Mouse (Mus musculus) G1E (cell line): ENCODE results near the gene Peak1. TPM values are rescaled to one million over a fixed set of nuclear protein-coding genes. Genes with fewer than 3 reads are reported as not detected.
"Not testable (repeated sequence)": the region's sequence is repeated elsewhere in the genome, so short reads cannot be mapped to it uniquely, and the experiment has no call there.

Experiments used
- ATAC-seq: 2 replicates; pipeline ENCODE4 v1.8.0; 2016; ENCODE audit warnings: mild to moderate bottlenecking; ENCODE audit not compliant: insufficient number of reproducible peaks, poor library complexity, low FRiP score, severe bottlenecking; ENCODE audit errors: extremely low read depth
- DNase-seq: peaks from one replicate; pipeline ENCODE4 v3.0.0; 2012; ENCODE audit warnings: low spot score
- H3K27me3 ChIP-seq: 2 replicates; pipeline ENCODE4 v1.6.1; 2012; ENCODE audit warnings: mild to moderate bottlenecking, low read length, inconsistent platforms; ENCODE audit not compliant: insufficient read depth
- H3K36me3 ChIP-seq: replicated peaks from 2 replicates; pipeline ENCODE3; 2012; ENCODE audit warnings: mild to moderate bottlenecking, inconsistent platforms
- H3K4me1 ChIP-seq: 2 replicates; pipeline ENCODE4 v1.6.1; 2012; ENCODE audit warnings: low read depth, low read length, inconsistent platforms, mixed read lengths; ENCODE audit not compliant: insufficient read depth
- H3K4me3 ChIP-seq: 2 replicates; pipeline ENCODE4 v1.5.1; 2012; ENCODE audit warnings: low read depth, mild to moderate bottlenecking, inconsistent platforms, low read length, moderate library complexity, mixed read lengths
- H3K9me3 ChIP-seq: replicated peaks from 2 replicates; pipeline ENCODE4 v1.6.1; 2012; ENCODE audit warnings: inconsistent platforms
- CTCF ChIP-seq: IDR thresholded peaks from 2 replicates; pipeline ENCODE4 v1.5.1; 2012; ENCODE audit warnings: low read depth, low read length, inconsistent platforms, mixed read lengths
- GATA1 ChIP-seq: IDR thresholded peaks from 2 replicates; pipeline ENCODE4 v1.6.1; 2012; ENCODE audit warnings: borderline replicate concordance, low read length, inconsistent platforms, mixed read lengths
- GATA2 ChIP-seq: IDR thresholded peaks from 2 replicates; pipeline ENCODE4 v1.6.1; 2012; ENCODE audit warnings: low read depth, low read length, inconsistent platforms, borderline replicate concordance
- POLR2AphosphoS5 ChIP-seq: IDR thresholded peaks from 2 replicates; pipeline ENCODE4 v1.6.1; 2012; ENCODE audit warnings: low read depth, low read length, inconsistent platforms; ENCODE audit not compliant: insufficient replicate concordance
- TAL1 ChIP-seq: conservative IDR thresholded peaks from 2 replicates; pipeline ENCODE4 v1.6.1; 2012; ENCODE audit warnings: low read depth, low read length, inconsistent platforms, mixed read lengths
- polyA plus RNA-seq: library from polyadenylated mRNA; stranded (reverse); fragments of >175 nt; gene quantifications from 2 replicates; pipeline ENCODE4 v1.2.3, GENCODE M21; 2012
- total RNA-seq, 2 experiments: library from RNA; stranded (forward) in 1 of 2; stranded (reverse) in 1 of 2; fragments of 200-1000 nt in 1 of 2; fragments of >200 nt in 1 of 2; fragmentation: Nextera tagmentation in 1 of 2; gene quantifications; 2 replicates each; pipeline ENCODE4 v1.2.3; 2014 to 2017

Gene Peak1
- total and polyA plus RNA-seq, 3 experiments: 3.1 to 22.5 (median 11.6) TPM

DNA sequence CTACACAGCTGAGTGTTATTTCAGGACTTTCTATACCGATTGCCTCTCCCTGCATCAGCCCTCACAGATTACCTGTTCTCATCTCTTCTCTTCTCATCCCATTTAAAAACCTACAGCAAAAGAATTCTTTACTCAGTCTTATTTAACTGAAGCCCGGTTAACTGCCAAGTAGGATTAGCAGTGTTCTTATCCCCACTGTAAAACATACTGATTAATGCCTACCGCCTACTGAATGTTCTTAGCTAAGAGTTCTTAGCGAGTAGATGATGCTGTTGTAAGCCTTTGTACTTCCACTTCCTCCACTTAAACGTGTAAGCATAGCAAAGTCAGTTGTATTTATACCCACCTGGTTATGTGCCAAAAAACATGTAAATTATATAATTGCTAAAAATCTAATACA lies 43.1 kb upstream of the Peak1 start:
- DNase-seq (no peak), ATAC-seq (no peak)
- H3K27me3 ChIP-seq: no peaks in the 10 kb centered on the region
- no peak for TF ChIP-seq GATA2
- no peak for TF ChIP-seq TAL1
- no peak for TF ChIP-seq GATA1
- no peaks in the 10 kb centered on the region for H3K4me1 ChIP-seq
- H3K36me3 ChIP-seq: peaks cover 42% of the 10 kb centered on the region
- H3K9me3 ChIP-seq: no peaks in the 10 kb centered on the region
- no peak overlapping the region for H3K4me3 ChIP-seq

DNA sequence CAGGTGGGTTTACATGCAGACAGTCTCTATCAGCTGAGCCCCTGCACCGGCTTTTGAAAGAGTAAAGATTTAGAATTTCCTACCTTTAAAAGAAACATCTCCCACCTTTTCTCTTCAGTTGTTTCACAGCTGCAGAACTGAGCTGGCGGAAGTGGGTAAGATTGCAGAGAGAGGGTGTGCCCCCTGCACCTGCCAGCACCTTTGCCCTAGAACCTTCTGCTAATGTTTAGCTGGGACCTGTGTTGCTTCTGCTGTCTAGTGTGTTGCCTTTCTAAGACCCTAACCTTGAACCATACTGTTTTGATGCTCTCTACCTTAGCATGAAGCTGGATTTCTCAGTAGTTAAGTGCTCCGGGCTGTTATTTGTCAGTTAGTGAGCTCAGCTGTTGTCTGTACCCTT lies 38.6 kb upstream of the Peak1 start:
- ATAC-seq: no peak

GRCm38 (mm10) chr9:56453038-56453815 lies 35.4 kb upstream of the Peak1 start:
- no peaks in the 10 kb centered on the region for H3K27me3 ChIP-seq
- no peak for TF ChIP-seq CTCF
- no peak for TF ChIP-seq POLR2AphosphoS5
- TF ChIP-seq GATA2: no peak
- no peak for TF ChIP-seq TAL1
- TF ChIP-seq GATA1: no peak
- no peaks in the 10 kb centered on the region for H3K9me3 ChIP-seq
- H3K4me1 ChIP-seq: peaks cover 4% of the 10 kb centered on the region
- DNase-seq (no peak), ATAC-seq (no peak)
- H3K4me3 ChIP-seq: no peak overlapping the region
- peaks cover 34% of the 10 kb centered on the region for H3K36me3 ChIP-seq

More for the DNA sequence above, 38.6 kb upstream of the Peak1 start:
- Histone ChIP-seq H3K27me3 (no peaks in the 10 kb centered on the region), H3K9me3 (no peaks in the 10 kb centered on the region), H3K4me3 (no peak overlapping the region), H3K36me3 (peaks cover 28% of the 10 kb centered on the region), H3K4me1 (peaks cover 4% of the 10 kb centered on the region)
- no peak for DNase-seq
- TF ChIP-seq CTCF: no peak
- TF ChIP-seq POLR2AphosphoS5: no peak
- no peak for TF ChIP-seq GATA2
- no peak for TF ChIP-seq GATA1
- no peak for TF ChIP-seq TAL1

DNA sequence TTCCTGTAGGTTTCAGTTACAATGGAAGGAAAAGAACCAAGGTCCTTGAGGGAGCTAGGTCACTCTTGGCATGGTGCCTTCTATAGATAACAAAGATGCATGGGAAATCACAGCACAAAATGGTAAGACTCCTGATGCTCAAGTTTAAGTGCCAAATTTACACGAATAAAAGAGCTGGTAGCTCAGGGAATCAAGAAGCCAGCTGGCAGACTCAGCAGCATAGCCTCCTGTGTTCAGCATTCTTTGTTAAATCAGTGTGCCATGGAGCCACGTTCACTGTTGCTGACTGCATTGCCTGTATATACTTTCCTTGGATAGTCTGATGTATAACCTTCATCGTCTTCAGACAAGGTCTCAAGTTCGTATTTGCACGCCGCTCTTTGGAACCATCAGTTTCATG lies 33.7 kb upstream of the Peak1 start:
- Histone ChIP-seq H3K4me3 (no peak overlapping the region), H3K36me3 (peaks cover 33% of the 10 kb centered on the region), H3K9me3 (no peaks in the 10 kb centered on the region), H3K27me3 (no peaks in the 10 kb centered on the region), H3K4me1 (peaks cover 4% of the 10 kb centered on the region)
- TF ChIP-seq POLR2AphosphoS5 (no peak), GATA1 (no peak), GATA2 (no peak), TAL1 (no peak), CTCF (no peak)
- DNase-seq (no peak), ATAC-seq (no peak)

GRCm38 (mm10) chr9:56439699-56440098 lies 21.8 kb upstream of the Peak1 start:
- H3K36me3 ChIP-seq: peaks cover 20% of the 10 kb centered on the region
- DNase-seq (no peak), ATAC-seq (no peak)
- no peaks in the 10 kb centered on the region for H3K27me3 ChIP-seq
- H3K9me3 ChIP-seq: no peaks in the 10 kb centered on the region
- TF ChIP-seq POLR2AphosphoS5 (no peak), GATA2 (no peak), GATA1 (no peak), TAL1 (no peak), CTCF (no peak)
- no peak overlapping the region for H3K4me3 ChIP-seq
- H3K4me1 ChIP-seq: no peaks in the 10 kb centered on the region

DNA sequence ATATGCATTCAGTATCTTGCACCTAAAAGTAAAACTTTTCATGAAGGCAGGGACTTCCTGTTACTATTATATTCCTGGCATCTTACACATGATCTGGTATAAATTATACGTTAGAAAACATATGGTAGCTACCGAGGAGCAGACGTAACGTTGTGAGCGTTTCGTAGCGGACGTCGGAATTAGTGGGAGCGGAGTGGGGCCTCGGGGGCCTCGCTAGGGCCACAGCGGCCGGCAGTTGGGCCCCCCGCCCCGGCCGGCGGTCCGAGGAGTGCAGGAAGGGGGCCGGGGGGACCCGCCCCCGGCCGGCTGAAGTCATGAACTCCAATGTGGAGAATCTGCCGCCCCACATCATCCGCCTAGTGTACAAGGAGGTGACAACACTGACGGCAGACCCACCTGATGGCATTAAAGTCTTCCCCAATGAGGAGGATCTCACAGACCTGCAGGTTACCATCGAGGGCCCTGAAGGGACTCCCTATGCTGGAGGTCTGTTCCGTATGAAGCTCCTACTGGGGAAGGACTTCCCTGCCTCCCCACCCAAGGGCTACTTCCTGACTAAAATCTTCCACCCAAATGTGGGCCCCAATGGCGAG lies 19.5 kb upstream of the Peak1 start:
- H3K9me3 ChIP-seq, H3K4me3 ChIP-seq, ATAC-seq, H3K4me1 ChIP-seq, H3K27me3 ChIP-seq, DNase-seq: not testable (repeated sequence)
- H3K36me3 ChIP-seq: peaks cover 19% of the 10 kb centered on the region
